Mouse (Mus musculus): ENCODE results near the gene Nme7. TPM values are rescaled to one million over a fixed set of nuclear protein-coding genes. Genes with fewer than 3 reads are reported as not detected.

Nme7 gene
- polyA plus RNA-seq, 1 experiment from 2014 or later: 64.3 TPM

DNA sequence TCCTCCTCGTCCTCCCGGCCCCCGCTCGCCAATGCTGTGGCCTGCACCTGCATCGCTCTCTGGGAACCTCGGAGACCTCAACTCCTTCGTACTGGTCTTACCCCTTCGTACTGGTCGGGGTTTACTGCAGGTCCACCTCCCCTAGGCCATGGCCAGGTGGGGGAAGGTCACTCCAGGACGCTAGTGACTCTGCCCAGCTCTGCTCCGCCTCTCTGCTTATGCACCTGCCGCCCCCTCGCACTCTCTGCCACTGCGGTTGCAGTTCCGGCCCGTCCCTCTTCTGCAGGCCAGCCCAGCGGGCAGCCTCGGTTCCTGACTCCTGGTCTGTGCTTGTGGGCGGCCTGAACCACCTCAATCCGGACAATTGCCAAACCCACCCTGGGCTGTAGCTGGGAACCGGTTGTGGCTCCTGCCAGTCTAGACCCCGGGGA, 154.7 kb downstream of the Nme7 start:
- Histone ChIP-seq H3K27me3 (ENCODE audit: insufficient read depth, low read length) (peaks cover 29% of the 10 kb centered on the region), H3K36me3 (ENCODE audit: insufficient read depth, low read length) (no peaks in the 10 kb centered on the region), H3K9ac (replicated peaks; ENCODE audit: low read length) (peak overlapping the region; percentile 65), H3K9me3 (ENCODE audit: low read length) (no peaks in the 10 kb centered on the region), H3K4me1 (ENCODE audit: insufficient read depth, low read length) (0 out of 2 replicates have a peak, but pooled peaks cover 2% of the 10 kb centered on the region), H3K4me3 (ENCODE audit: low read length) (peak overlapping the region; percentile 72), H3K4me2 (replicated peaks; ENCODE audit: low read depth, low read length) (peak overlapping the region; percentile 72), H3K27ac (ENCODE audit: low read length) (peak overlapping the region; percentile 96)
- 3% methylated on average over 19 of the region's 22 CpGs for WGBS
- peak; percentile 89 for ATAC-seq (ENCODE audit: low FRiP score, low TSS enrichment)

DNA sequence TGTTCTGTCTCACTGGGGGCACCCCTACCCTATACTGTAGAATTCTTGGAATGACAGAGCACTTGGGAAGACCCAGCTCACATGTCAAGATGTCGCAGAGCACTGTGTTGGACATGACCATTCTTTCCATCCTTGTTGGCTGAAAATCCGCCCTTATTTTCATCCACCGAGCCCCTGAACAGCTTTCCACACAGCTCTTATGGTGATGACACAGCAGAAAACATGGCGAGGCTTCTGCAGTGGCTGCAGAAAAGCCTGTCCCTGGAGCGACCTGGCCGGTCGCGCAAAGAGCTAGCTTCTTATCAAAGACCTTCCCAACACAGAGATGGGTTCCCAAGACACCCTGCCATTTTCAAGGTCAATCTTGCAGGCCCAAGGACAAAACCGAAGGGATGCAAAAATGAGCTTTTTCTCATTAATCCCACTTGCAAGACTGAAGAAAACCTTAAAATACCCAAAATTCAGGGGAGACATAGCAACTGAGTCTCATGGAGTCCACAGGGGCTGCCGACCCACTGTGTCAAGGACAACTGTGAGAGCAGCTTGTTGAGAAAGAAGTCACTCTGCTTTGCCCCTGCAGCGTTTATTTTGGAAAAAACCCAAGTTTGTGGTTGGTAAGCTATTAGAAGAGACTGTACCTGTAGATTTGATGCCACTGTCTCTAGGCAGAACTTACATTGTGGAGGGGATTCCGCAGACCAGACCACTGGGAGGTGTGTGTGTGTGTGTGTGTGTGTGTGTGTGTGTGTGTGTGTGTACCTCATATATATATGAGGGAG, 155.4 kb downstream of the Nme7 start:
- Histone ChIP-seq H3K4me1 (ENCODE audit: insufficient read depth, low read length) (0 out of 2 replicates have a peak, but pooled peaks cover 2% of the 10 kb centered on the region), H3K4me3 (ENCODE audit: low read length) (peak overlapping the region; percentile 72), H3K9ac (replicated peaks; ENCODE audit: low read length) (peak overlapping the region; percentile 65), H3K4me2 (replicated peaks; ENCODE audit: low read depth, low read length) (peak overlapping the region; percentile 72), H3K27me3 (ENCODE audit: insufficient read depth, low read length) (peaks cover 29% of the 10 kb centered on the region), H3K9me3 (ENCODE audit: low read length) (no peaks in the 10 kb centered on the region), H3K27ac (ENCODE audit: low read length) (peak overlapping the region; percentile 96), H3K36me3 (ENCODE audit: insufficient read depth, low read length) (no peaks in the 10 kb centered on the region)
- ATAC-seq (ENCODE audit: low FRiP score, low TSS enrichment): no peak
- WGBS: 57% methylated on average over 12 of the region's 12 CpGs

GRCm38 (mm10) chr1:164460921-164461697, 157.2 kb downstream of the Nme7 start:
- H3K4me2 ChIP-seq (replicated peaks; ENCODE audit: low read depth, low read length): peak overlapping the region; percentile 39
- 0 out of 2 replicates have a peak, but pooled peaks cover 2% of the 10 kb centered on the region for H3K4me1 ChIP-seq (ENCODE audit: insufficient read depth, low read length)
- peak overlapping the region; percentile 20 for H3K4me3 ChIP-seq (ENCODE audit: low read length)
- no peaks in the 10 kb centered on the region for H3K36me3 ChIP-seq (ENCODE audit: insufficient read depth, low read length)
- H3K27ac ChIP-seq (ENCODE audit: low read length): peak overlapping the region; percentile 90
- 55% methylated on average over 13 of the region's 13 CpGs for WGBS
- ATAC-seq (ENCODE audit: low FRiP score, low TSS enrichment): peak; percentile 47
- H3K9ac ChIP-seq (replicated peaks; ENCODE audit: low read length): peak overlapping the region; percentile 46; the same call in 1 of the 2 replicates
- peaks cover 20% of the 10 kb centered on the region for H3K27me3 ChIP-seq (ENCODE audit: insufficient read depth, low read length)
- H3K9me3 ChIP-seq (ENCODE audit: low read length): no peaks in the 10 kb centered on the region

- peak overlapping the region; percentile 90 for H3K27ac ChIP-seq (ENCODE audit: low read length)
- H3K9ac ChIP-seq (replicated peaks; ENCODE audit: low read length): peak overlapping the region; percentile 46
These were observed 157.8 kb downstream of the Nme7 start for GRCm38 (mm10) chr1:164461726-164462125.

GRCm38 (mm10) chr1:164467406-164467805, 163.5 kb downstream of the Nme7 start:
- Histone ChIP-seq H3K4me1 (ENCODE audit: insufficient read depth, low read length) (no peaks in the 10 kb centered on the region), H3K9me3 (ENCODE audit: low read length) (no peaks in the 10 kb centered on the region), H3K4me3 (ENCODE audit: low read length) (no peak overlapping the region), H3K27me3 (ENCODE audit: insufficient read depth, low read length) (no peaks in the 10 kb centered on the region), H3K9ac (replicated peaks; ENCODE audit: low read length) (no peak overlapping the region), H3K36me3 (ENCODE audit: insufficient read depth, low read length) (no peaks in the 10 kb centered on the region), H3K27ac (ENCODE audit: low read length) (no peak overlapping the region), H3K4me2 (replicated peaks; ENCODE audit: low read depth, low read length) (no peak overlapping the region)
- WGBS: 81% methylated on average over 10 of the region's 10 CpGs
- no peak for ATAC-seq (ENCODE audit: low FRiP score, low TSS enrichment)

More at GRCm38 (mm10) chr1:164461726-164462125, 157.8 kb downstream of the Nme7 start:
- no peak for ATAC-seq (ENCODE audit: low FRiP score, low TSS enrichment)
- peak overlapping the region; percentile 39 for H3K4me2 ChIP-seq (replicated peaks; ENCODE audit: low read depth, low read length)
- WGBS: 23% methylated on average over 10 of the region's 10 CpGs
- no peaks in the 10 kb centered on the region for H3K9me3 ChIP-seq (ENCODE audit: low read length)
- 0 out of 2 replicates have a peak, but pooled peaks cover 2% of the 10 kb centered on the region for H3K4me1 ChIP-seq (ENCODE audit: insufficient read depth, low read length)
- H3K4me3 ChIP-seq (ENCODE audit: low read length): peak overlapping the region; percentile 20
- peaks cover 16% of the 10 kb centered on the region for H3K27me3 ChIP-seq (ENCODE audit: insufficient read depth, low read length)
- H3K36me3 ChIP-seq (ENCODE audit: insufficient read depth, low read length): no peaks in the 10 kb centered on the region

DNA sequence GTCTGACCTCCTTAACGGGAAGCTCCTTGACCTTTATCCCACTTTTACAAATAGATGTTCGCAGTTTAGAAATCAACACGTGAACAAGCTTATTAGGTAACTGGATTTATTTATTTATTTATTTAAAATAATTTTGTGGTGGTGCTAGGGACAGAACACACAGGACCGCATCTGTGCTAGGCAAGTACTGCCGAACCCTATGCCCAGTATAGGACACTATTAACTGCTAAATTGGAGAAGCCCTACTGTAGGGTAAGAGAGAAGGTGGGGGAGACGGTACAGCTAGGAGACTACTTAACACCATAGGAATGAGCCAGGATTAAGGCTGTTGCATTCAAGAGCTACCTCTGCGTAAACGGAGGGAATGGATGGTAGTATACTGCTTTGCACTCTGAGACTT, 164.4 kb downstream of the Nme7 start:
- WGBS: 84% methylated on average over 8 of the region's 8 CpGs
- no peak overlapping the region for H3K9ac ChIP-seq (replicated peaks; ENCODE audit: low read length)
- no peaks in the 10 kb centered on the region for H3K36me3 ChIP-seq (ENCODE audit: insufficient read depth, low read length)
- H3K27me3 ChIP-seq (ENCODE audit: insufficient read depth, low read length): no peaks in the 10 kb centered on the region
- no peak overlapping the region for H3K4me3 ChIP-seq (ENCODE audit: low read length)
- no peak overlapping the region for H3K27ac ChIP-seq (ENCODE audit: low read length)
- H3K4me1 ChIP-seq (ENCODE audit: insufficient read depth, low read length): no peaks in the 10 kb centered on the region
- no peaks in the 10 kb centered on the region for H3K9me3 ChIP-seq (ENCODE audit: low read length)
- no peak overlapping the region for H3K4me2 ChIP-seq (replicated peaks; ENCODE audit: low read depth, low read length)
- ATAC-seq (ENCODE audit: low FRiP score, low TSS enrichment): no peak

DNA sequence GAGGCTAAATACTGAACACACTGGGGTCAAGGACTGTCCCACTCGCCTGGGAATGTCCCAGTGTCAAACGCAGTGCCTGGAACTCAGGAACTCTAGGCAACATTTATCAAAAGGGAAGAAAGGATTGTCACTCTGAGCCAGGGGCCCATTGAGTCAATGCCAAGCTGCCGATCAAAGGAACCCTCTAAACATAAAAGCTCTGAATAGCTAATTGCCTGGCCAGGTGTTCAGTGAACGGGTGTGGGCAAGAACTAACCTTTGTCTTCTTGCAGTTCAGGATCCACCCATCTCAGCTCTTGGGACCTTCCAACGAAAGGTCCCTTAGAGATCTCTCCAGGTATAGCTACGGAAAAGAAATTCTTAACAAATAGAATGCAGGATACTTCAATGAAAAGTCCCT, 167.1 kb downstream of the Nme7 start:
- no peak overlapping the region for H3K27ac ChIP-seq (ENCODE audit: low read length)
- no peak for ATAC-seq (ENCODE audit: low FRiP score, low TSS enrichment)
- H3K36me3 ChIP-seq (ENCODE audit: insufficient read depth, low read length): no peaks in the 10 kb centered on the region
- H3K27me3 ChIP-seq (ENCODE audit: insufficient read depth, low read length): no peaks in the 10 kb centered on the region
- H3K4me2 ChIP-seq (replicated peaks; ENCODE audit: low read depth, low read length): no peak overlapping the region
- no peak overlapping the region for H3K4me3 ChIP-seq (ENCODE audit: low read length)
- 58% methylated on average over 6 of the region's 6 CpGs for WGBS
- no peaks in the 10 kb centered on the region for H3K9me3 ChIP-seq (ENCODE audit: low read length)
- H3K9ac ChIP-seq (replicated peaks; ENCODE audit: low read length): no peak overlapping the region
- H3K4me1 ChIP-seq (ENCODE audit: insufficient read depth, low read length): no peaks in the 10 kb centered on the region

DNA sequence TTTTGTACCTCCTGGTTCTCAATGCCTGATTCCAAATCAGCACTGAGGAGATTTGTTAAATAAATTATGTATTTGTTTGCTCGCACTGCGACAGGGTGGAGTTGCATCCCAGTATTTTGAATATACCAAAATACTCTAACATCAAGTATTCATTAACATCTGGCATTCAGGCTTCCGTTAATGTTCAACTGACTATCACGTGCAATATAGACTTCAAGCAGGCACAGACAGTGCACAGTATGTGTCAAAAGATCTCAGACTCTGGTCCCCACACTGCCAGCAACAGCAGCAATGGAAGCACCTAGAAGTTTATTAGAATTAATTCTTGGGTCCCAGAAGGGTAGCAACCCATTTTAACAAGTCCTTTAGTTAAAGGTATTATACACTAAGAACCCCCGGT, 167.7 kb downstream of the Nme7 start:
- H3K36me3 ChIP-seq (ENCODE audit: insufficient read depth, low read length): no peaks in the 10 kb centered on the region
- H3K4me2 ChIP-seq (replicated peaks; ENCODE audit: low read depth, low read length): no peak overlapping the region
- no peaks in the 10 kb centered on the region for H3K27me3 ChIP-seq (ENCODE audit: insufficient read depth, low read length)
- no peak overlapping the region for H3K9ac ChIP-seq (replicated peaks; ENCODE audit: low read length)
- no peak overlapping the region for H3K4me3 ChIP-seq (ENCODE audit: low read length)
- no peaks in the 10 kb centered on the region for H3K9me3 ChIP-seq (ENCODE audit: low read length)
- ATAC-seq (ENCODE audit: low FRiP score, low TSS enrichment): peak; percentile 77; the same call in 1 of the 2 replicates
- H3K4me1 ChIP-seq (ENCODE audit: insufficient read depth, low read length): no peaks in the 10 kb centered on the region
- no peak overlapping the region for H3K27ac ChIP-seq (ENCODE audit: low read length)
- 82% methylated on average over 5 of the region's 5 CpGs for WGBS

DNA sequence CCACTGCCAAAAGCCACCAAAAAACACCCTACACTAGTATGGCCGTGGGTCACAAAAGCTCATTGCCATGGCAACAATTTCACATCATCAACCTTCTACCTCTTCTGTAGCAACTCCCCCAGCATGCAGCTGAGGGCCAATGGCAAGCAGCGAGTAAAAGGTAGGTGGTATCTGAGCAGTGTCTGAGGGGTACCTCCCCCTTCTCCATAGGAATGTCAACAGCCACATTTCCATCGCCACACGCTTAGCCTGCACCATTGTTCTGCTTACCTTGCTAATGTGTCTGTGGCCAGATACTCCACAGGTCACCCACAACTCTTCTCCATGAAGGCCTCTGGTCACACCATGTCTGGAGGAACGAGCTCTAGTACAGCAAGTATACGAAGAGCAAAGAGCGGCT, 169.5 kb downstream of the Nme7 start:
- no peak for ATAC-seq (ENCODE audit: low FRiP score, low TSS enrichment)
- H3K4me3 ChIP-seq (ENCODE audit: low read length): no peak overlapping the region
- no peaks in the 10 kb centered on the region for H3K36me3 ChIP-seq (ENCODE audit: insufficient read depth, low read length)
- 91% methylated on average over 7 of the region's 7 CpGs for WGBS
- no peak overlapping the region for H3K9ac ChIP-seq (replicated peaks; ENCODE audit: low read length)
- no peaks in the 10 kb centered on the region for H3K4me1 ChIP-seq (ENCODE audit: insufficient read depth, low read length)
- no peaks in the 10 kb centered on the region for H3K27me3 ChIP-seq (ENCODE audit: insufficient read depth, low read length)
- H3K4me2 ChIP-seq (replicated peaks; ENCODE audit: low read depth, low read length): no peak overlapping the region
- no peaks in the 10 kb centered on the region for H3K9me3 ChIP-seq (ENCODE audit: low read length)
- H3K27ac ChIP-seq (ENCODE audit: low read length): no peak overlapping the region

Measured in kidney, embryonic 16.5 days (tissue).